Mouse (Mus musculus): ENCODE measurements at regions not wholly inside any gene's neighbourhood (a gene's known extent, or its start where the extent isn't known, plus 50 kb on each side); places are given as distances from the start of the nearest gene placed in this dataset.

DNA sequence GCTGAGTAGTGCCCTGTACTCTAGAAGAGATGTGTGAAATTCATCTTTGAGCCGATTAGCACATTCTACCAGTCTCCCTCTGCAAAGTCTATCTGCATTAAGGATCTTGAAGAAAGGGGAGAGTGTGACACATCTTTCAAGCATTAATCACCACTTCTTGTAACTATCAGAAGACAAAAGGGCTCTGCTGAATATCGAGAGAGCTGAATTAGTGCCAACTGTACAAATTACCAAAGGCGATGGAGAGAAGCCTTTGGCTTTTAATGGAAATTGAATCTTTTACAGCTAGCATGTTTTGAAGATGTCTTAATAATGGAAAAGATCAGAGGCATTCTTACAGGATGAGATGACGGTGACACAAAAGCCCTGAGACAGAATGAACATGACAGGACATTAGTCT lies 97.2 kb upstream of the Pam start:
- no peak for DNase-seq (ENCODE audit: extremely low spot score in 1 of 2, low spot score in 1 of 2)

DNA sequence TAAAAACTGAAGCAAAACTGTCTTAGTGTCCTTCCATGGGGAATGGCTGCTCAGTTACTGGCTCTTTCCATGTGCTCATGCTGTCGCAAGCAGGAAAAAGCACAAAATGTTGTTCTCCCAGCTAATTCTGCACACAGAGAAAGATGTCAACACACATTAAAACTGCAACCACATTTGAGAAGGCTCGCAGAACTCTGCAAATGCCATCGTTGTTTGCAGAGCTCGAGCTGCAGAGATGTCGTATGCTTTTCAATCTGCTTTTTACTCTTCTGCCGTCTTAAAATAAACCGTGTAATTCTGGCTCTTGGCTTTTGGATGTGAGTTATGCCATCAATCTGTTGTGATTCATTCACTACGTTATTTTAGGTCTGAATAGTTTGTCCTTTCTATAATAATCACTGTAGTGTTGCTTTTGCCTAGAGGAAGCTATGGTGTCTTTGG lies 96.6 kb upstream of the Pam start:
- DNase-seq (ENCODE audit: extremely low spot score in 1 of 2, low spot score in 1 of 2), result peak; percentile 74 to 75

DNA sequence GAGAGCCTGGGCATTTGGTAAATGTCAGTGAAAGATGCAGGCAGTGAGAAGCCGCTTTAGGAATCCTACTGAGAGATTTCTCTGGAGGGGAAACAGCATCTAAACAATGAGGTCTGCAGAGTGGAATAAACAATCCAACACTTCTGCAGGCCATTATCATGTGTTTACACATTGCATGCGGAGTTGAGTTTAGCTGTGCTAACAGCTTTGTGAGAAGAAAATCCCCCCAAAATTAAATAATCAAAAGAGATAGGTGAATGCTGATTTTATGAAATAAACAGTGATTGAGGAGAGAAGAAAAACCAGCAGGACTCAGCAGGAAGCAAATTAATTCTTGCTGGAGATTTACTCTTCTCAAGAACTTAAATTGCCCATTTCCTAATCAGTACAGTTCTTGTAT lies 95.9 kb upstream of the Pam start:
- no peak for DNase-seq (ENCODE audit: extremely low spot score in 1 of 2, low spot score in 1 of 2)

DNA sequence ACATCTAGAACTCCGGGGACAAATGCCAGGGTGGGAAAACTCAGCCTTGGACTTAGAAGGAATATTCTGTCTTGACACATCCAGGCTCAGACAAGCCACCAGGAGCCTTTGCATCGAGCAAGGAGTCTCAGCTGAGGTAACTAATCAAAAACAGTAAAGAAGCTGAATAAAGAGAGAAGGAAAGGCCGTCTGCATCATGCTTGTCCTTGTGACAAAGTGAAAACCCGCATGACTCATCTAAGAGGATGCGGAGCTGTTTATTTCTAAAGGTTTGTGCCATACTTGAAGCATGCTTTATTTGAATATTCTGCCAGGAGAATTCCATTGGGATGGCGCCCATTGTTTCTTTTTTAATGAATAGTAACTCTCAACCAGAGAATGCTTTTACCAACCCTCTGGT lies 95.3 kb upstream of the Pam start:
- DNase-seq (ENCODE audit: extremely low spot score in 1 of 2, low spot score in 1 of 2), result peak in 1 of 2 experiments; percentile 41

DNA sequence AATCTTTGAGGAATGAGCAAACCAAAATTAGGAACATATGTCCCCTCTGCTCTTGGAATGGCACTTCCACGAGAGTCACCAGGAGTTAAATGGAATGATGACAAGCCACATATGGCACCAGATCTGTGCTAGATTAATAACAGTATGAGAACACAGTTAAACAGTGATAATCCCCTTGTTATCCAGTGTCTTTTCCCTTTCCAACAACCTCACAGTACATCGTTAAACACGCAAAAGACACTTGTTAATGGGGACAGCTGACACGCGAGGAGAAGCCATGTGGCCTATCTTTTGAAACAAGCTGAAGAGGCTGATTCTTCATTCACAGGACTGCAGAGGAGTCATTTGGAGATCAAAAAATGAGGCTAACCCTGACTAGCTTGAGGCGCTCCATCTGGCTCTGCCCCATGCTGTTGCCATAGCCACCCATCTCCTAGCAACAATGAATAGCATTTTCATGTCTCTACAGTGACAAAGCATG lies 94.6 kb upstream of the Pam start:
- DNase-seq (ENCODE audit: extremely low spot score in 1 of 2, low spot score in 1 of 2), result peak; percentile 64 to 83

DNA sequence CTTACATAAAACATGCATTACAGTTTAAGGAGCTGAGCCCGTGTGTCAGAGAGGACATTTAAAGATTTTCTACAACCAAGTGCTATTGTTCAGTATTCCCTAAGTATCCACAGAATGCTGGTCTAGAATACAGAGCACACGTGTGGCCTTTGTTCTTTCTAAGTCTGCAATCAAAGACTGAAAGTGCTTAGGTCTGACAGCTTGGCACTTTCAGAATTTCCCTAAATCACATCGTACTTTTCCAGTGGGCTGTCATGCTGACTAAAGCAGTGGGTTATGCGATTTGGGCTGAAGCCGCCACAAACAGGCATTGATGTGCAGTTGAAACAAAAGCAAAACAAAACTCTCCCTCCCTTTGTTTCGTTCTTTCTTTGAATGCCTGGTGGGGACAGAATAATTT lies 84.9 kb upstream of the Pam start:
- DNase-seq (ENCODE audit: extremely low spot score in 1 of 2, low spot score in 1 of 2), result no peak

DNA sequence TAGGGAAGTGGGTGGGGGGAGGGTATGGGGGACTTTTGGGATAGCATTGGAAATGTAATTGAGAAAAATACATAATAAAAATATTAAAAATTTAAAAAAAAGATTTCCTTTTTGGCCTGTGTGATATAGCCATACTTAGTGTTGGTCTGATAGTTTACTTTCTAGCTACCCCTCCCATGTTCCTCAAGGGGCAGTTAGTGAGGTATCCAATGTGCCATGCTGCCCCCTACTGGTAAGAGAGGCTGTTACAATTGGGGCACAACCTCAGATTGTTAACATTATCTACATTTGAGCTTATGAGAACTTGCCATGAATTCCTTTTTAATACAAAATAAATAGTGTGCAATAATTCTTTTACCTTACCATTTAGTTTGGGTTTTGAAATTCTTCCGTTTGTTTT lies 83.6 kb upstream of the Pam start:
- DNase-seq (ENCODE audit: extremely low spot score in 1 of 2, low spot score in 1 of 2), result peak in 1 of 2 experiments; percentile 69

DNA sequence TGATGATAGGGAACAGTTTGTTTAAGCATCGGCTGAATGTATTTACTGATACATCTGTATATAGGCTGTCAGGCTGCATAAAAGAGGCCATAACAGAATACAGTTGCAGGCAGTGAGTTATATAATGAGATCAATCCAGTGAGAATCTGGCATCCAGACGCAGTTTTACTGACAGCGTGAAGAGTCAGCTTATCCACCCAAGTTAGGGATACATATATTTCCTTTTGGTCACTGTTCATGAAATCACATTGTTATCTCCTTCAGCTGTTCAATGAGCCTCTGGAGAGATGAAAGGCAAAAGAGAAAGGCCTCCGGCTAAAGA lies 79.3 kb upstream of the Pam start:
- DNase-seq (ENCODE audit: extremely low spot score in 1 of 2, low spot score in 1 of 2), result no peak

DNA sequence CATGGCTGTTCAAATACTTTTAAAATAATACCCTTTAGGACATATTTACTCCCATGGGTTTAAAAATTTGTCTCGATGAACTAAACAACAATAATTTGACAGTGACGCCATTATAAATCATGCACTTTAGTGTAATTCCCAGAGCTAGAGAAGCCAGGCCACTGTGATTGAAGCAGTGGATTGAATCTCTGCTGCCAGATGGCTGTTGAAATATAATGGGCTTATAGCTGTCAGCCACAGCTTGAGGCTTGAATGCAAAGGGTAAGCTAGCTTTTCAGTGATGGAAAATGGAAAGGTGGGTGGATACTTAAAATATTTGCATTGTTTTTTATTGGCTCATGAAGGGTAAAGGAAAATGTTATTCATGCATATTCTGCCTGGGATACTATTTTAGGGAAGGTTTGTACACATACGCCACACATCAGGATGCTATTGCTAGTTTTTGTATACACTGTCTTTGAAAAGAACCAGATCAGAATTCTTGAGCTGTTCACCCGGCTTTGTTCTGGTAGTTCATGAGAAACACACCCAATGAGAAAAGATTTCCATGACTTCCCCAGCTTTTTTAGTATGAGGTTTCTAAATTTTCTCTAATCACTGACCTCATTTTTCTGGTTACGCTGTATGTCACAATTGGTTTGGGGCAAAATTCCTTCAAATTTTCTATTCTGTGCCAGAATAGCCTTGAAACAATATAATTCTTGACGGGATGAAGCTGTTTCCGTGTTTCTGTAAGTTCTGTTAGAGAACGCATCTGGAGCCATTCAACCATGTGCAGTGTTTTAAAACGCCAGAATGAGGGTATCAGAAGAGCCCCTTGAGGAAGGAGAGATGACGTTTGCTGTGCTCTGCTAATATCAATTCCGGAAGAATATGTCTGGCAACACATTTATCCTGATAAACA lies 78.7 kb upstream of the Pam start:
- no peak for DNase-seq (ENCODE audit: extremely low spot score in 1 of 2, low spot score in 1 of 2)

DNA sequence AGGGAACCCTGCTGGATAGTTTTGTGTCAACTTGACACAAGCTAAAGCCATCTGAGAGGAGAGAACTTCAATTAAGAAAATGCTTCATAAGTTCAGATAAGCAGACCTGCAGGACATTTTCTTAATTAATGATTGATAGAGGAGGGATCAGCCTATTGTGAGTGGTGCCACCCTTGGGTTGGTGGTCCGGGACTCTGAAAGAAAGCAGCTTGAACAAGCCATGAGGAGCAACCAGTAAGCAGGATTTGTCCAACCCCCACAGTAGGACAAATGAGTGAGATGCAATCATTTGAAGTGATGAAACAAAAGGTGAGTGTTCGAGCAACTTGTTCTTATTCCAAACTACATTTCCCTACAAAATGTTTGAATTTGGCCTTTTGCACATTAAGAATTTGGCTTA lies 78.0 kb upstream of the Pam start:
- DNase-seq (ENCODE audit: extremely low spot score in 1 of 2, low spot score in 1 of 2), result no peak

DNA sequence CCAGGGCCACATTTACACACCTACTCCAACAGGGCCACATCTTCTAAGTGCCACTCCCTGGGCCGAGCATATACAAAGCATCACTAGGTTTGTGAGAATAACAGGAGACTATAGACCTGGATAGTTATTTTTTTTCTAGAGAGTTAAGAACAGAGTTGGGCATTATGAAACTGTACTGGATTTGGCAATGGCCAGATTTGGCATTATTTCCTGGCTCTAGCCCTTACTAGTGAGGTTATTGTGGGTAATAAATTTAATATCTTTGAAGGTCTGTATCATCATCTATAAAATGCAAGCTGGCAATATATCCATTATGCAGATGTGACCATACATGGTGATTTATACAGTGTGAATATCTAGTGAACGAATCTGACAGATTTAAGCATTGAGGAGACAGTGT lies 75.8 kb upstream of the Pam start:
- no peak for DNase-seq (ENCODE audit: extremely low spot score in 1 of 2, low spot score in 1 of 2)

DNA sequence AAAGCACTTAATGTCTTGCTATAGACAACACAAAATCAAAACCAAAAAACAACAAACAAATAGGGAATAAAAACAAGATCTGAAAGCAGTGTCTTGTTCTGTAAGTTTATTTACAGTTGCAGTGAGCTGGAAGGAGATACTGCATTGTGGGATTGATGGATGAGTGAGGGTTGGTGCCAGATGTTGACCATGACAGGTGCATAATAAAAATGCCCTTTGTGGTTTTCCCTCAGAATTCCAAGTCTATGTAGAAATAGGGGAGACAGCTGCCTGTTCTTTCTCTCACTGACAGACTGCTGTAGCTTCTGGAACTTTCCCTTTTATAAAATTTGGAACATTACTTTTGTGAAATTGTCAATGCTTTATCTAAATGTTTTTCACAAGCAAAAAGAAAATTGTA lies 73.9 kb upstream of the Pam start:
- no peak for DNase-seq (ENCODE audit: extremely low spot score in 1 of 2, low spot score in 1 of 2)

DNA sequence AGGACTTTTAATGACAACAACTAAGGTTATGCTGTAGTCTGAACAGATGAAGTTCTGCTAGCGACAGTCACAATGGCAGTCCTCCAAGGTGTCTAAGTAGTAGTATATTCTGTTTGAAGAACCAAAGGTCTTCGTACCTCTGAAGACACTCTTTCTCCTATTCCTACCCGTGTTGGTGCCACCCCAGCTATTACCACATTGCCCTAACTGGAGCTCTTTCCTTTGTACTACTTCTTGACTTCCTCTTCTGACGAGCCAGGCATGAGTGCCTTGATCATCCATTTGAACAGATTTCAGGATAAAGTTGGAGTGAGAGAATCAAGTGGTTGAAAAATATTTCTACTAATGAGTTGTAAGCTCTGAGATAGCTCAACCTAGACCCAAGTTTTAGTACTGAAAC lies 72.4 kb upstream of the Pam start:
- DNase-seq (ENCODE audit: extremely low spot score in 1 of 2, low spot score in 1 of 2), result no peak

DNA sequence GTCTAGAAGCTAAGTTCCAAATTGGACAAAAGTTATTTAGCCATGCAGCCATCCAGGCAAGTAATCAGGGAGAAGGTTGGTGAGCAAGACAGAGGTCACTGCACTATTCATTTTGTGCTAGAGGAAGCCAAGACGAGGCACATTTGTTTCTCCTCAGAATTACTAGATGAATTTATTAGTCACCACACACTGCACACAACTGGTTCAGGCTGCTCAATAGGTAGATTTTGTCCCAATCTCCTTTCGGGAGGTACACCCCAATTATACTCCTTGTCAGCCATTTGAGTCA lies 67.1 kb upstream of the Pam start:
- DNase-seq (ENCODE audit: extremely low spot score in 1 of 2, low spot score in 1 of 2), result no peak

DNA sequence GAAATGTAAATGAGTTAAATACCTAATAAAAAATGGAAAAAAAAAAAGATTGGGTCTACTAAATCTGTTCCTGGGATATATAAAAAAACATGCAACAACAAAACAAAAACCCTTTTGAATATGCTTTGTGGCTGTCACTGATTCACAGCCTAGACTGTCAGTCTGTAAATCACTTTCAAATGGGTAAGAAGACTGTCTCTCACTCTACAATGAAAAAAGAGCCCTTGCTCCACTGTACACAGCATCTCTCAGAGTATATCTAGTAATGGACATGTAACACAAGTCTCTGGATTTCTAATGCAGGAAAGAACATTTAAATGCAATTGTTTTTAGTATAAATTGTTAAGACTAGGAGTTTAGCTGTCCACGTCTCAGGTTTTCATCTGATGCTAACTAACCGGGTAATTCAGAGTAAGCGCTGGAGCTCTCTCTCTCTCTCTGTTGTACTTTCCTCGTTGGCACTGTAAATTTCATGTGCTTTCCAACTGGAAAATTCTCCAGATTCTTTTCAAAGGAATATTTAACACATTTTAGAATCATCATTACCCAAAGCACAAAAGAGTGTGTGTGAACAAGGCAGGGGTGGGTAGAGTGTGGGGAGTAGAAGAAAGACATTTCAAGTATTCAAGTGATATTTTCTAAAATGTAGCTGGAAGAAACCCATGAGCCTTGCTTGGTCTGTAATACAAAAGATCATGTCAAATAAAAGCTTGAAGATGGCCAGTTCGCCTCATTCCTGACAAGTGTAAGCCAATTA lies 66.6 kb upstream of the Pam start:
- DNase-seq (ENCODE audit: extremely low spot score in 1 of 2, low spot score in 1 of 2), result peak in 1 of 2 experiments; percentile 33

DNA sequence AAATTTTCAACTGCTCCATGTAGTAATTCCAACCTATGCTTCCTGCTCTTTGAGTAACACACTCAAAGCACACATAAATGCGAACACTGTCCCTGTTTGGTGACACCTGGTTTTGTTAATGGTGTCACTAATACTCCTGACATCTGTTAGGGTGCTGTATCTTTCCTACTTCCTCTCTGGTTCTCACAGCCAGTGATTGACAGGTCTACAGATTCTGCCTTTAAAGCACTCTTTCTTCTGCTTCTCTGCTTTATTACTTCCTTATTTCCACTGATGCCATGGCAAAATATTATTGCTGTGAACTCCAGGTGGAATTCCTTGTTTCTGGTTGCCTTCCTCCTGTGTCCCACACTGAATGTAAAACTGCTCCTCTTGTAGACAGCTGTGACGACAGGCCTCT lies 63.5 kb upstream of the Pam start:
- DNase-seq (ENCODE audit: extremely low spot score in 1 of 2, low spot score in 1 of 2), result no peak

DNA sequence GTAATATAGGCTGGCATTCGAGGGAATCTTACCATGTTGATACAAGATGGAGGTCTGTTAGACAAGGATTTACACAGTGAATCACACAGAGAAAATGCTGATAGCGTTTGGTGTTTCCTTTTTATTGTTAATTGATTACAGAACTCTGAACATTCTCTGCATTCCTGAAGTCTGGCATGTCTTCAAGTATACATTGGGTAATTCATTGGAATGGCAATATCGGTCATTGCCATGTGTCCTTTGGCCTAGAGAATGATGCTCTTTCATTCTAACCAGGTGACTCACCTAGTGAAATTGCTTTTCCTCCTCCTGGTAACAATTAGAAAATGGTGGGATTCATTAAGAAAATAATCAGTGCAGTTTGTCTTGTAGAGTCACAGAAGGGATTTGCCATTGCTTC lies 51.9 kb upstream of the Pam start:
- DNase-seq (ENCODE audit: extremely low spot score in 1 of 2, low spot score in 1 of 2), result no peak
